Mouse (Mus musculus): ENCODE results near the gene Capzb. TPM values are rescaled to one million over a fixed set of nuclear protein-coding genes. Genes with fewer than 3 reads are reported as not detected.

Capzb gene
- polyA plus RNA-seq, 1 experiment from 2014 or later = 399 TPM

DNA sequence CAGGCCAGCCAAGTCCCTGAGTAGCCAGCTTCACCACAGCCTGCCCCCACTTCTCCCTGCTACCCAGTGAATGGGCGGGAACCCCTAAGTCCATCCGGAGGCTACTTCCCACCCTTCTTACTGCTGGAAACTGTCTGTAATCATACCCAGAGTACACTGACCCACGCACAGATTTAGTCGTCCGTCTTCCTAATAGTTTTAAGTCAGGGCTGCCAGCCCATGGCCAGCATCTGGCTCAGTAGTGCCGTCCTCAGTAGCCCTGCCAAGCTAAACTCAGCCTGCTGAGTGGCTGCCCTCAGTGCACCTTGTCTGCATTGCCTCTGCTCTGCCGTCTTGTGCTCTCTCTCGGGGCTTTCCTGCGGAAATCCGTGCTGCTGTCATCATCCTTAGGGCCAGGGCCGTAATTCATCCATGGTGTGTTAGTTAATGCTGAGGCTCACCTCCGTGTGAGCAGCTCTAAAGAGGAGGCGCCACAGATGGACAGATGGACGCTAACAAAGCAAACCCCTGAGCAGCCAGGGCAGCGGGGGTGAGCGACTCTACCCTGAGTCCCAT, 89.2 kb downstream of the Capzb start:
- no peak overlapping the region for H3K4me3 ChIP-seq
- peaks cover 46% of the 10 kb centered on the region for H3K36me3 ChIP-seq
- no peak overlapping the region for H3K9ac ChIP-seq
- no peak for ATAC-seq (ENCODE audit: insufficient number of reproducible peaks, low FRiP score, low TSS enrichment, low read depth)
- no peak overlapping the region for H3K27ac ChIP-seq
- H3K9me3 ChIP-seq = no peaks in the 10 kb centered on the region
- H3K27me3 ChIP-seq = no peaks in the 10 kb centered on the region
- peaks cover 40% of the 10 kb centered on the region for H3K4me1 ChIP-seq
- H3K4me2 ChIP-seq = no peak overlapping the region
- WGBS = 75% methylated on average over 16 of the region's 16 CpGs

- Histone ChIP-seq H3K36me3 (peaks cover 57% of the 10 kb centered on the region), H3K4me3 (no peak overlapping the region), H3K9me3 (no peaks in the 10 kb centered on the region), H3K4me1 (peaks cover 49% of the 10 kb centered on the region), H3K27ac (no peak overlapping the region; the same call in 1 of the 2 replicates), H3K4me2 (no peak overlapping the region), H3K27me3 (no peaks in the 10 kb centered on the region), H3K9ac (no peak overlapping the region)
- WGBS = 43% methylated on average over 6 of the region's 6 CpGs
- no peak for ATAC-seq (ENCODE audit: insufficient number of reproducible peaks, low FRiP score, low TSS enrichment, low read depth)
Measured at GRCm38 (mm10) chr4:139282955-139283417, 90.3 kb downstream of the Capzb start.

GRCm38 (mm10) chr4:139284877-139285276, 92.2 kb downstream of the Capzb start:
- no peak for ATAC-seq (ENCODE audit: insufficient number of reproducible peaks, low FRiP score, low TSS enrichment, low read depth)
- no peaks in the 10 kb centered on the region for H3K27me3 ChIP-seq
- H3K36me3 ChIP-seq = peaks cover 69% of the 10 kb centered on the region
- no peak overlapping the region for H3K9ac ChIP-seq
- peak overlapping the region; percentile 40 for H3K27ac ChIP-seq
- WGBS = 24% methylated on average over 15 of the region's 15 CpGs
- H3K4me3 ChIP-seq = no peak overlapping the region
- H3K4me1 ChIP-seq = peaks cover 55% of the 10 kb centered on the region
- H3K4me2 ChIP-seq = no peak overlapping the region
- H3K9me3 ChIP-seq = no peaks in the 10 kb centered on the region

DNA sequence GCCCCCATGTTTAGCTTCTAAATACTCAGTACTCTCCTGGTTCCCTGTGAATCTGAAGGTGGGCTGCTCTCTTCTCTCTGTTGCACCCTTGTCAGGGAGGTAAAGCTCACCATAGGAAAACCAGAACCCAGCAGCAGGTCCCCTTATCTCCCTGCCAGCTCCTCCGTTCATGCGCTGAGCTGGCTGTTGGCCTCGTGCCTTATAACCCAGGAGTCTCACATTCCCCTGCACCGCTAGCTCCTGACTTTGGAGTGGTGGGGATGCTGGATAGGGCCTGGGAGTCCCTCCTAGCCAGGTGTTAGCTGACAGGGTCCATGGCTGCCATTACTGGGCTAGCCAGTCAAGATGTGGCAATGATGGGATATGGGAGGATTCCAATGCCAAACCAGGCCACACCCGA, 93.5 kb downstream of the Capzb start:
- ATAC-seq (ENCODE audit: insufficient number of reproducible peaks, low FRiP score, low TSS enrichment, low read depth) = no peak
- Histone ChIP-seq H3K27me3 (no peaks in the 10 kb centered on the region), H3K4me1 (peaks cover 55% of the 10 kb centered on the region), H3K4me2 (no peak overlapping the region), H3K36me3 (peaks cover 69% of the 10 kb centered on the region), H3K27ac (peak overlapping the region; percentile 67; the same call in 1 of the 2 replicates), H3K9me3 (no peaks in the 10 kb centered on the region), H3K9ac (no peak overlapping the region), H3K4me3 (no peak overlapping the region)
- 56% methylated on average over 5 of the region's 5 CpGs for WGBS

DNA sequence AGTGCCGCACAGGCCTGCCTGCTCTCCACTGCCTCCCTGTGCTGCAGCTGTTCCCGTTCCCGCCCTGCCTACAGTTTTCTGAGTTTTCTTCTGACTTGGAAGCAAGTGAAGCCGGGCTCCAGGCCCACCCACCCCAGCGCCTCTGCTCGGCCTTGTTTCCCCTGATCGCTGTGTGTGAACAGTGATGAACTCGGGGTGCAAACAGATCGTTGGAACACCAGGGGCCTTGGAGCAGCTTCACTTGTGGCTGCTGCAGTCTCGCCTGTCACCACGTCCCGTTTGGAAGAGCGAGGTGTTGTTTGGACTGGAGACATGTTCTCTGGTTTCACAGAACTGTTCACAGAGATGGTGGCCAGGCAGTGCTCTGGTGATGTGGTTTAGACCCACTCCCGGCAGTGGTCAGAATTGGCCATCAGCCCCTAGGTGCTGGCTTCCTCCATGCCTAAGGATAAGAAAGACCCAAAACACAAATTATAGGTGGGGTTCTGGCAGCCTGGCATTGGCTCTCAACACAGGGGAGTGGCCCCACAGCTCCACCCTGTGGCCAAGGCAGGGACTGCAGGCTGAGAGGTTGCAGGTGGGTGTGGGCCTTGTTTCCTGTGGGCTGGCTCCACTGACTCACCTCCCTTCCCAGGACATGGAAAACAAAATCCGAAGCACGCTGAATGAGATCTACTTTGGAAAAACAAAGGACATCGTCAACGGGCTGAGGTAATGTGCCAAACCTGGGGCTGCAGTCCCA, 94.6 kb downstream of the Capzb start:
- H3K27ac ChIP-seq = peak overlapping the region; percentile 67
- no peaks in the 10 kb centered on the region for H3K27me3 ChIP-seq
- H3K36me3 ChIP-seq = peaks cover 66% of the 10 kb centered on the region
- peaks cover 55% of the 10 kb centered on the region for H3K4me1 ChIP-seq
- no peaks in the 10 kb centered on the region for H3K9me3 ChIP-seq
- H3K9ac ChIP-seq = no peak overlapping the region
- H3K4me3 ChIP-seq = no peak overlapping the region
- no peak overlapping the region for H3K4me2 ChIP-seq
- ATAC-seq (ENCODE audit: insufficient number of reproducible peaks, low FRiP score, low TSS enrichment, low read depth) = 0 out of 2 replicates have a peak, but pooled peaks have one; percentile 2
- WGBS = 72% methylated on average over 18 of the region's 18 CpGs

- ATAC-seq (ENCODE audit: insufficient number of reproducible peaks, low FRiP score, low TSS enrichment, low read depth) = no peak
- Histone ChIP-seq H3K4me2 (no peak overlapping the region), H3K9ac (no peak overlapping the region), H3K36me3 (peaks cover 55% of the 10 kb centered on the region), H3K9me3 (no peaks in the 10 kb centered on the region), H3K4me1 (peaks cover 43% of the 10 kb centered on the region), H3K27me3 (no peaks in the 10 kb centered on the region), H3K4me3 (no peak overlapping the region), H3K27ac (no peak overlapping the region)
- whole genome bisulfite sequencing = 53% methylated on average over 10 of the region's 10 CpGs
Measured at GRCm38 (mm10) chr4:139289017-139289416, 96.3 kb downstream of the Capzb start.

DNA sequence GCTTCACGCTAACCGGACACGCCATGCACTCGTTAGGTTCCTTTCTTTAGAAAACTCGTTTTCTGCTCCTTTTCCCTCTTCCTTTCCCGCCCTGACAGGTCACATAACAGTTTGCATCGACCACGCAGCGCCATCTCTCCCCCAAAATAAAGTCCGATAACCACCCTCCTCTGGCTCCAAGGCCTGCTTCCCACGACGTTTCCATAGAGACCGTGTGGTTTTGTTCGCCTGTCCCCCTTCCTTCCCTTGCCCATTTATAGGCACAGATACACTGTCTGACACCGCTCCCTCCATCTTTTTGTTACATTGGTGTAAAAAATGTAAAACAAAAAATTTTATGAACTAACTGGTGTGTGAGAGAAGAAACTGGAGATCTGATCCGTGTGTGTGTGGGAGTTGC, 98.4 kb downstream of the Capzb start:
- peaks cover 25% of the 10 kb centered on the region for H3K4me1 ChIP-seq
- no peak for ATAC-seq (ENCODE audit: insufficient number of reproducible peaks, low FRiP score, low TSS enrichment, low read depth)
- no peak overlapping the region for H3K4me2 ChIP-seq
- H3K9me3 ChIP-seq = no peaks in the 10 kb centered on the region
- 84% methylated on average over 16 of the region's 16 CpGs for WGBS
- H3K9ac ChIP-seq = no peak overlapping the region
- peaks cover 55% of the 10 kb centered on the region for H3K36me3 ChIP-seq
- H3K4me3 ChIP-seq = no peak overlapping the region
- no peaks in the 10 kb centered on the region for H3K27me3 ChIP-seq
- H3K27ac ChIP-seq = no peak overlapping the region

GRCm38 (mm10) chr4:139292038-139292437, 99.3 kb downstream of the Capzb start:
- Histone ChIP-seq H3K9me3 (no peaks in the 10 kb centered on the region), H3K36me3 (peaks cover 49% of the 10 kb centered on the region), H3K4me1 (peaks cover 20% of the 10 kb centered on the region), H3K9ac (no peak overlapping the region), H3K27me3 (no peaks in the 10 kb centered on the region), H3K4me2 (no peak overlapping the region), H3K27ac (no peak overlapping the region), H3K4me3 (no peak overlapping the region)
- WGBS = 96% methylated on average over 5 of the region's 5 CpGs
- no peak for ATAC-seq (ENCODE audit: insufficient number of reproducible peaks, low FRiP score, low TSS enrichment, low read depth)

- no peak overlapping the region for H3K9ac ChIP-seq
- H3K4me1 ChIP-seq = 0 out of 2 replicates have a peak, but pooled peaks cover 5% of the 10 kb centered on the region
- no peak overlapping the region for H3K4me3 ChIP-seq
- peaks cover 47% of the 10 kb centered on the region for H3K36me3 ChIP-seq
- H3K27me3 ChIP-seq = no peaks in the 10 kb centered on the region
- H3K27ac ChIP-seq = no peak overlapping the region
- no peaks in the 10 kb centered on the region for H3K9me3 ChIP-seq
- ATAC-seq (ENCODE audit: insufficient number of reproducible peaks, low FRiP score, low TSS enrichment, low read depth) = no peak
- no peak overlapping the region for H3K4me2 ChIP-seq
- 86% methylated on average over 4 of the region's 4 CpGs for WGBS
Measured at GRCm38 (mm10) chr4:139297566-139297965, 104.9 kb downstream of the Capzb start.

DNA sequence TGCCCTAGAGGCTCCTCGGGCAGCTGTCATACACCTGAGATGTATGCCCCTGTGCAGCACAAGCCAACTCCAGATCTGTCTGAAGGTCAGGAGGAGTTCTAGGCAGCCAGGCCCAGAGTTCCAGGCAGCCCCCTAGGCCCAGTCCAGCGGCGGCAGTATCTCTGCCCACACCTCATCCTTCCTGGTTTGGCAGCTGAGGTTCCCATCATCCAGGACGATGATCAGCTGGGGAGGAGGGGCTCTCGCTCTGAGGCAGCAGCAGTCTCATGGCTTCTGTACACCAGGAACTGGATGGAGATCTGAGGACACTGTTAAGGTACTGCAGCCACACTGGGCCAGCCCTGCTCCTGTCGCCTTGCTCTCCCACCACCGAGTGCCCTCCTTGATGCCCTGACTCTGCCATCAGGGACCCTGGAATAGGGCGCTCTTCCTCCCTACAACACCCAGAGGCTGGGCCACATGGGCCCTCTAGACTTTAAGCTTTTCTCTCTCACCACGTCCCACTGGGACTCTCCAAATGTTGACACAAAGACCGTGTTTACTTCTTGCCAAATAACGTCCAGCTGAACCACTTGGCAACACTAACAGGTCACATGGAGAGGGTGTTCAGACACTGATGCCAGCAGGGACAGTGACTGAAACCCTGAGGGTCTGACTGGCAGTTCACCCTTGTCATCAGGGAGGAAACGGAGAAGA, 106.1 kb downstream of the Capzb start:
- H3K9ac ChIP-seq = no peak overlapping the region
- H3K4me2 ChIP-seq = no peak overlapping the region
- no peaks in the 10 kb centered on the region for H3K9me3 ChIP-seq
- WGBS = 82% methylated on average over 12 of the region's 12 CpGs
- H3K4me1 ChIP-seq = 0 out of 2 replicates have a peak, but pooled peaks cover 5% of the 10 kb centered on the region
- ATAC-seq (ENCODE audit: insufficient number of reproducible peaks, low FRiP score, low TSS enrichment, low read depth) = no peak
- peaks cover 47% of the 10 kb centered on the region for H3K36me3 ChIP-seq
- H3K27ac ChIP-seq = no peak overlapping the region
- H3K4me3 ChIP-seq = no peak overlapping the region
- no peaks in the 10 kb centered on the region for H3K27me3 ChIP-seq

DNA sequence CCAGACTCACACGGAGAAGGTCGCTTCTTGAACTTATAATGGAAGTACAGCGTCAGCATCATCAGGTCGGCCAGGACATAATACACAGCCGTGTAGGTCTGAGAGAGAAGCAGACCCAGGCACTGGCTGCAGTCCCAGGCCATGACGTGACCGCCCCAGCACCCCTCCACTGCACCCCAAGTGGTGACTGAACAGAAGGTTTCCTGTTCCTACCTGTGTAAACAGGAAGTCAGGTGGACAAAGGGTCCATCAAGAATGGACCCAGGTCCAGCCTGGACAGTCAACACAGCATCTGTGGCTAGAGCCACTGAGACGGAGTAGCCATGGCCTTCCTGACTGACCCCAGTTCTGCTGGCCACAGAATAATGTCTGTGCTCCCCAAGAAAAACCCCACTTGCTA, 109.1 kb downstream of the Capzb start:
- 93% methylated on average over 8 of the region's 8 CpGs for WGBS
- Histone ChIP-seq H3K27me3 (no peaks in the 10 kb centered on the region), H3K27ac (no peak overlapping the region), H3K9ac (no peak overlapping the region), H3K36me3 (peaks cover 64% of the 10 kb centered on the region), H3K9me3 (no peaks in the 10 kb centered on the region), H3K4me1 (0 out of 2 replicates have a peak, but pooled peaks cover under 1% of the 10 kb centered on the region), H3K4me2 (no peak overlapping the region), H3K4me3 (no peak overlapping the region)
- ATAC-seq (ENCODE audit: insufficient number of reproducible peaks, low FRiP score, low TSS enrichment, low read depth) = no peak

DNA sequence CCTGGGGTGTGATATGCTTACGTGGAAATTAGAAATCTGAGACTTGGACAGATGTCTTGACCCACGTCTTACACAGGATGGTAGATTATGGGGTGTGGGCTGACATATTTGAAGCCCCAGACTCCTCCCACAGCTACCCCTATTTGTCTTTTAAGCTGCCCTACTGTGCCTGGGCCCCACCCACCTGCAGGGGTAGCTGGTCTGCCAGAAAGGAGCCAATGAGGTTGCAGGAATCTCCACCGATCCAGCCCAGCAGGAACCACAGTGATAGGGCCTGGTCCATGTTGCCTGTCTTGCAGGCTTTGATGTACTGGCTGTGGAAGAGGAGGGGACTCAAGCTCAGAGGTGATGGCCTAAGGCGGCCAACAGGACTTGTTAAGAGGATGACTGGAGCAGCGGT, 109.5 kb downstream of the Capzb start:
- WGBS = 51% methylated on average over 5 of the region's 5 CpGs
- peaks cover 65% of the 10 kb centered on the region for H3K36me3 ChIP-seq
- no peak for ATAC-seq (ENCODE audit: insufficient number of reproducible peaks, low FRiP score, low TSS enrichment, low read depth)

More for the DNA sequence above, 109.5 kb downstream of the Capzb start:
- Histone ChIP-seq H3K9ac (no peak overlapping the region), H3K9me3 (no peaks in the 10 kb centered on the region), H3K4me3 (no peak overlapping the region), H3K27me3 (no peaks in the 10 kb centered on the region), H3K4me2 (no peak overlapping the region), H3K4me1 (no peaks in the 10 kb centered on the region), H3K27ac (no peak overlapping the region)
